Mouse (Mus musculus) CH12.LX (cell line): ENCODE measurements at regions not wholly inside any gene's neighbourhood (a gene's known extent, or its start where the extent isn't known, plus 50 kb on each side); places are given as distances from the start of the nearest gene placed in this dataset.

Experiments used
- DNase-seq: peaks from one replicate; pipeline ENCODE4 v3.0.0-alpha.2; 2013; ENCODE audit errors: extremely low read depth
- H3K27ac ChIP-seq: 2 replicates; pipeline ENCODE4 v1.5.1; 2012; ENCODE audit warnings: low read depth, mild to moderate bottlenecking, control low read depth, moderate library complexity; ENCODE audit not compliant: insufficient read depth
- H3K27me3 ChIP-seq: replicated peaks from 2 replicates; pipeline ENCODE3; 2012; ENCODE audit warnings: inconsistent platforms
- H3K36me3 ChIP-seq, 2 experiments: replicated peaks in 1 of 2; 2 replicates each; pipeline versions ENCODE3 to v1.6.1; 2012; ENCODE audit warnings: inconsistent platforms in 1 of 2, low read length in 1 of 2, mild to moderate bottlenecking in 1 of 2, mixed read lengths in 1 of 2, moderate library complexity in 1 of 2; ENCODE audit not compliant: control insufficient read depth in 1 of 2, insufficient read depth in 1 of 2
- H3K4me1 ChIP-seq, 2 experiments: 2 replicates each; pipeline ENCODE4 v1.6.1; 2012; ENCODE audit warnings: inconsistent platforms in 1 of 2, moderate library complexity in 1 of 2; ENCODE audit not compliant: insufficient read depth in 2 of 2, control insufficient read depth in 1 of 2
- H3K4me2 ChIP-seq: 2 replicates; pipeline ENCODE4 v1.6.1; 2012; ENCODE audit warnings: low read depth, mild to moderate bottlenecking, control low read depth; ENCODE audit not compliant: poor library complexity, insufficient read depth, severe bottlenecking
- H3K4me3 ChIP-seq, 3 experiments: fragments of 150-350 bp in 1 of 3; sonication (generic) in 1 of 3; replicated peaks in 1 of 3; 2 replicates each; pipeline versions ENCODE3 to v1.5.1; 2011 to 2012; ENCODE audit warnings: low read depth in 2 of 3, low read length in 2 of 3, mild to moderate bottlenecking in 2 of 3, moderate library complexity in 2 of 3, control low read depth in 1 of 3, improper control_type of control experiment in 1 of 3, inconsistent platforms in 1 of 3, mixed read lengths in 1 of 3; ENCODE audit not compliant: poor library complexity in 1 of 3
- H3K79me2 ChIP-seq: replicated peaks from 2 replicates; pipeline ENCODE4 v1.6.1; 2012; ENCODE audit warnings: mild to moderate bottlenecking, moderate library complexity; ENCODE audit not compliant: control insufficient read depth, poor library complexity, insufficient read depth, severe bottlenecking; ENCODE audit errors: extremely low read depth
- H3K9ac ChIP-seq: 2 replicates; pipeline ENCODE4 v1.6.1; 2012; ENCODE audit warnings: low read depth, mild to moderate bottlenecking, control low read depth, moderate library complexity; ENCODE audit not compliant: insufficient read depth
- H3K9me3 ChIP-seq: replicated peaks from 2 replicates; pipeline ENCODE3; 2012; ENCODE audit warnings: low read length, inconsistent platforms, mixed read lengths
- CHD2 ChIP-seq: IDR thresholded peaks from 2 replicates; pipeline ENCODE4 v1.6.1; 2011; ENCODE audit warnings: low read length, improper control_type of control experiment
- E2F4 ChIP-seq: IDR thresholded peaks from 2 replicates; pipeline ENCODE4 v1.6.1; 2011; ENCODE audit warnings: low read depth, low read length, improper control_type of control experiment; ENCODE audit not compliant: insufficient replicate concordance
- ELF1 ChIP-seq: IDR thresholded peaks from 2 replicates; pipeline ENCODE4 v1.6.1; 2014; ENCODE audit warnings: low read depth, mild to moderate bottlenecking, inconsistent platforms, low read length, improper control_type of control experiment
- ETS1 ChIP-seq: conservative IDR thresholded peaks from 2 replicates; pipeline ENCODE4 v1.6.1; 2012; ENCODE audit warnings: low read depth, mild to moderate bottlenecking, inconsistent platforms, low read length, improper control_type of control experiment, moderate library complexity
- GABPA ChIP-seq: IDR thresholded peaks from 2 replicates; pipeline ENCODE4 v1.6.1; 2012; ENCODE audit warnings: low read depth, low read length, improper control_type of control experiment, inconsistent platforms; ENCODE audit not compliant: insufficient replicate concordance
- HCFC1 ChIP-seq: IDR thresholded peaks from 2 replicates; pipeline ENCODE4 v1.6.1; 2012; ENCODE audit warnings: low read depth, mild to moderate bottlenecking, inconsistent platforms, low read length, improper control_type of control experiment
- JUN ChIP-seq: IDR thresholded peaks from 2 replicates; pipeline ENCODE4 v1.6.1; 2011; ENCODE audit warnings: low read depth, mild to moderate bottlenecking, low read length, improper control_type of control experiment, moderate library complexity; ENCODE audit not compliant: insufficient read depth
- JUND ChIP-seq: conservative IDR thresholded peaks from 2 replicates; pipeline ENCODE4 v1.6.1; 2011; ENCODE audit warnings: low read depth, low read length, improper control_type of control experiment
- KAT2A ChIP-seq: IDR thresholded peaks from 2 replicates; pipeline ENCODE4 v1.6.1; 2012; ENCODE audit warnings: low read length, improper control_type of control experiment, inconsistent platforms; ENCODE audit not compliant: insufficient replicate concordance
- MAFK ChIP-seq: IDR thresholded peaks from 2 replicates; pipeline ENCODE4 v1.6.1; 2011; ENCODE audit warnings: low read length, improper control_type of control experiment; ENCODE audit not compliant: insufficient replicate concordance
- MEF2A ChIP-seq: IDR thresholded peaks from 2 replicates; pipeline ENCODE4 v1.6.1; 2014; ENCODE audit warnings: low read depth, mild to moderate bottlenecking, inconsistent platforms, low read length, improper control_type of control experiment, borderline replicate concordance
- MXI1 ChIP-seq: IDR thresholded peaks from 2 replicates; pipeline ENCODE4 v1.6.1; 2011; ENCODE audit warnings: mild to moderate bottlenecking, low read depth, low read length, improper control_type of control experiment
- NELFE ChIP-seq: IDR thresholded peaks from 2 replicates; pipeline ENCODE4 v1.6.1; 2011; ENCODE audit warnings: low read depth, low read length, improper control_type of control experiment
- NRF1 ChIP-seq: IDR thresholded peaks from 2 replicates; pipeline ENCODE4 v1.6.1; 2014; ENCODE audit warnings: low read depth, mild to moderate bottlenecking, inconsistent platforms, low read length, improper control_type of control experiment, moderate library complexity
- PAX5 ChIP-seq: IDR thresholded peaks from 2 replicates; pipeline ENCODE4 v1.6.1; 2012; ENCODE audit warnings: low read length, inconsistent platforms, mixed read lengths
- POLR2A ChIP-seq: IDR thresholded peaks from 2 replicates; pipeline ENCODE4 v1.6.1; 2011; ENCODE audit warnings: low read depth, mild to moderate bottlenecking, improper control_type of control experiment, low read length
- RAD21 ChIP-seq: IDR thresholded peaks from 2 replicates; pipeline ENCODE4 v1.6.1; 2011; ENCODE audit warnings: low read depth, mild to moderate bottlenecking, low read length, improper control_type of control experiment, moderate library complexity
- SIN3A ChIP-seq: IDR thresholded peaks from 2 replicates; pipeline ENCODE4 v1.6.1; 2012; ENCODE audit warnings: low read length, improper control_type of control experiment, inconsistent platforms
- SMC3 ChIP-seq: IDR thresholded peaks from 2 replicates; pipeline ENCODE4 v1.6.1; 2011; ENCODE audit warnings: low read depth, low read length, improper control_type of control experiment
- TCF12 ChIP-seq: IDR thresholded peaks from 2 replicates; pipeline ENCODE4 v1.6.1; 2014; ENCODE audit warnings: low read depth, mild to moderate bottlenecking, inconsistent platforms, low read length, improper control_type of control experiment
- ZMIZ1 ChIP-seq: IDR thresholded peaks from 2 replicates; pipeline ENCODE4 v1.6.1; 2012; ENCODE audit warnings: low read depth, mild to moderate bottlenecking, inconsistent platforms, low read length, improper control_type of control experiment
- ZNF384 ChIP-seq: IDR thresholded peaks from 2 replicates; pipeline ENCODE4 v1.6.1; 2012; ENCODE audit warnings: low read depth, low read length, improper control_type of control experiment, inconsistent platforms
- dilution Hi-C: fragments of 300-500 bp; cut with MboI; formaldehyde crosslinking; loops from 2 replicates; pipeline ENCODE4 v1.14.3; 2020; ENCODE audit warnings: low sequenced_read_pairs; ENCODE audit not compliant: extremely low pct_unique_long_range_greater_than_20kb, extremely low pct_ligation_motif_present
- in situ Hi-C: fragments of 300-500 bp; cut with MboI; formaldehyde crosslinking; loops from 3 replicates; pipeline ENCODE4 v1.14.3; 2019; ENCODE audit warnings: low sequenced_read_pairs, low pct_ligation_motif_present, low pct_unique_long_range_greater_than_20kb, mixed read lengths

DNA sequence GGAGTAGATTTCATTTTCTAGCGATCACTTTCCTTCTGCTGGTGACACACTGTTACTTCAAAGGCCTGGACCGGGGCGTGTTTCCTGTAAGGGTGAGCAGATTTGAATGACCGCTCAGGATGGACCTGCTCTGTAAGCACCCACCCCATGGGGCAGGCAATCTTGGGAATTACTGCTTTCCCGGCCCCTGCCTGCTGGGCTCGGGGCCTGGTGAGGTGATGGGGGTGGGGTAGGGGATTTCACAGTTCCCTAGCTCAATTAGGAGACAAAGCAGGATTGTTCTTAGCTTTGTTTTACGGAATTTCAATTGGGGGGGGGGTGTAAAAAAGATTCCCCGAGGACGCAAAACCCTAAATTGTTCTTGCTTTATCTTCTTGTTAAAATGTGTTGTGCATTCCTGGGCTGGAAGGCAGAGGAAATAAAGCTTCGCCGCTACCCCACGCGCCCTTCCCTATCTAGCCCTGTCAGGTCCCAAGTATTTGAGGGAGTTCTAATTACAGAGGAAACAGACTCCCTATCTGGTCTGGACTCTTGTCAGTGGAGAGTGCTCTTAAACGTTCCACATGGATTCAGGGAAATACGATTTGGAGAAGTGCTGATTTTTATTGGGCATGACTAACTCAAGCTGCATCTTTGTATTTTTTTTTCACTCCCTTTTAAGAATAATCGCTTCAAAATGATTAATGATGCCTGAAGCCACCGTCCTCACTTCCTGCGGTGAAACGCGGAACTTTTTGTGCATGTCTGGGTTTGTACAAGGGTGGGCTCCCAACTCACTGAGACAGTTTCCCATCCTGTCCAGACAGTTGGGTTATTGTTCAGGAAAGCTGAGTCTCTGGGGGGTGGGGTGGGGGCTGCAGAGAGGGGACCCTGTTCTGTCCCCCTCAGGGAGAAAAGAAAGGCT, 194.3 kb downstream of the Enc1 start:
- Histone ChIP-seq H3K4me2 (no peak overlapping the region), H3K9ac (no peak overlapping the region), H3K36me3 (no peaks in the 10 kb centered on the region), H3K27me3 (no peaks in the 10 kb centered on the region), H3K79me2 (no peaks in the 10 kb centered on the region), H3K4me1 (peaks cover 0 to 12% of the 10 kb centered on the region in 2 experiments; a peak in 2 of 4 replicates), H3K4me3 (no peak overlapping the region), H3K9me3 (peaks cover 30% of the 10 kb centered on the region), H3K27ac (no peak overlapping the region)
- no peak for TF ChIP-seq RAD21
- TF ChIP-seq HCFC1, result no peak
- no peak for TF ChIP-seq ETS1
- TF ChIP-seq ELF1, result no peak
- no peak for TF ChIP-seq ZNF384
- no peak for TF ChIP-seq MAFK
- TF ChIP-seq MXI1, result no peak
- TF ChIP-seq CHD2, result no peak
- TF ChIP-seq SMC3, result no peak
- no peak for TF ChIP-seq SIN3A
- no peak for TF ChIP-seq NELFE
- no peak for TF ChIP-seq PAX5
- TF ChIP-seq POLR2A, result no peak
- TF ChIP-seq KAT2A, result no peak
- TF ChIP-seq JUN, result no peak
- TF ChIP-seq ZMIZ1, result no peak
- no peak for TF ChIP-seq MEF2A
- no peak for TF ChIP-seq GABPA
- in situ Hi-C loops (no loop called here), dilution Hi-C loops (no loop called here)
- DNase-seq, result no peak

- DNase-seq, result no peak
- Histone ChIP-seq H3K27ac (no peak overlapping the region), H3K4me1 (peaks cover 0 to 2% of the 10 kb centered on the region in 2 experiments; a peak in 2 of 4 replicates), H3K9me3 (peaks cover 26% of the 10 kb centered on the region), H3K9ac (no peak overlapping the region), H3K4me2 (no peak overlapping the region), H3K36me3 (no peaks in the 10 kb centered on the region), H3K4me3 (no peak overlapping the region), H3K27me3 (no peaks in the 10 kb centered on the region), H3K79me2 (no peaks in the 10 kb centered on the region)
- TF ChIP-seq NRF1 (no peak), JUN (no peak), PAX5 (no peak), POLR2A (no peak), E2F4 (no peak), ELF1 (no peak), SMC3 (no peak), JUND (no peak), TCF12 (no peak), SIN3A (no peak)
- in situ Hi-C loops (no loop called here), dilution Hi-C loops (no loop called here)
Observed at GRCm38 (mm10) chr13:97434167-97434566, 193.3 kb downstream of the Enc1 start.
